Mouse (Mus musculus): ENCODE results near the gene 2310022B05Rik. TPM values are rescaled to one million over a fixed set of nuclear protein-coding genes. Genes with fewer than 3 reads are reported as not detected.

Gene 2310022B05Rik
- polyA plus RNA-seq, 1 experiment from 2014 or later, result 21.2 TPM

DNA sequence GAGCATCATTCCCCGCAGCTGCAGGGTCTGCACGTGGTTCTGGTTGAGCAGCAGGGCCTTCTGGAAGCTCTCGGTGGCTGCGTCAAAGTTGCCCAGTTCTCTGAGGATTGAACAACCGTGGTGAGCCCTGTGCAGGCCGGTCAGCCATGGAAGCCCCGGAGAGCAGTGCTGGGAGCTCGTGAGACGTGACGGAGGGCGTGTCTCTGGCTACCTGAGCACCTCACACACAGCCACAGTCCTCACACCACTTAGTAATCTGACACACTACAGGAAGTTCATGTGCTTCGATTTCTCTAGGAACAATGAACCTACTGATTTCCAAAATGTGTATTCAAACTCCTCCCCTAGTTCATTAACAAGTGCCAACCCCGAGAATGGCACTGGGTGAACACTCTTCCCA, 25.7 kb upstream of the 2310022B05Rik start:
- Histone ChIP-seq H3K4me2 (no peak overlapping the region), H3K27me3 (ENCODE audit: control insufficient read depth, insufficient read depth, low read length) (no peaks in the 10 kb centered on the region), H3K27ac (ENCODE audit: low read depth, low read length) (no peak overlapping the region), H3K4me1 (ENCODE audit: control insufficient read depth, insufficient read depth, low read length) (no peaks in the 10 kb centered on the region), H3K9ac (ENCODE audit: low read length) (no peak overlapping the region), H3K4me3 (ENCODE audit: low read depth, low read length) (no peak overlapping the region), H3K36me3 (ENCODE audit: control insufficient read depth, insufficient read depth, low read length) (peaks cover under 1% of the 10 kb centered on the region; the same call in 1 of the 2 replicates), H3K9me3 (ENCODE audit: control insufficient read depth, low read length) (no peaks in the 10 kb centered on the region)
- WGBS, result 87% methylated on average over 13 of the region's 13 CpGs
- no peak for ATAC-seq (ENCODE audit: low FRiP score)
- no peak for DNase-seq (ENCODE audit: low spot score, missing footprints)

DNA sequence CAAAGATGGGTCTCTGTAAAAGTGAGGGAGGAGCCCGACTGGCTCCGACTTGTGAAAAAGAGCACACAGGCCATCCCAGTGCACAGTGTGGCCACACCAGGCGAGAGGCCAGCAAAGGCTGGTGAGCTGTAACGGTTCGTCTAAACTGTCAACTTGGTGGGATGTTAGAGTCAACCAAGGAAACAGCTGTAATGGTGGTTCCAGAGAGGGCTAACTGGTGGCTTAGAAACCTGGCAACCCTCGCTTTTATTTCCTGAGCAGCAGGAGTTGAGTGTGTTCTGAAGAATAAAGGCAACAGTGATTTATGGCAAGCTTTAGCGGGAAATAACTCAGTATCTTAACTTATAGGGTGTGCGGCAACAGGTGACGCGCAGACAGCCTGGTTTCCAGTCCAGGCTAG, 19.0 kb upstream of the 2310022B05Rik start:
- H3K4me3 ChIP-seq (ENCODE audit: low read depth, low read length), result no peak overlapping the region
- no peak overlapping the region for H3K9ac ChIP-seq (ENCODE audit: low read length)
- H3K4me2 ChIP-seq, result no peak overlapping the region
- DNase-seq (ENCODE audit: low spot score, missing footprints), result no peak
- ATAC-seq (ENCODE audit: low FRiP score), result no peak
- H3K36me3 ChIP-seq (ENCODE audit: control insufficient read depth, insufficient read depth, low read length), result peaks cover 19% of the 10 kb centered on the region; the same call in 1 of the 2 replicates
- no peaks in the 10 kb centered on the region for H3K27me3 ChIP-seq (ENCODE audit: control insufficient read depth, insufficient read depth, low read length)
- WGBS, result 70% methylated on average over 10 of the region's 10 CpGs
- no peak overlapping the region for H3K27ac ChIP-seq (ENCODE audit: low read depth, low read length)
- peaks cover 2% of the 10 kb centered on the region; the same call in 1 of the 2 replicates for H3K4me1 ChIP-seq (ENCODE audit: control insufficient read depth, insufficient read depth, low read length)
- no peaks in the 10 kb centered on the region for H3K9me3 ChIP-seq (ENCODE audit: control insufficient read depth, low read length)

DNA sequence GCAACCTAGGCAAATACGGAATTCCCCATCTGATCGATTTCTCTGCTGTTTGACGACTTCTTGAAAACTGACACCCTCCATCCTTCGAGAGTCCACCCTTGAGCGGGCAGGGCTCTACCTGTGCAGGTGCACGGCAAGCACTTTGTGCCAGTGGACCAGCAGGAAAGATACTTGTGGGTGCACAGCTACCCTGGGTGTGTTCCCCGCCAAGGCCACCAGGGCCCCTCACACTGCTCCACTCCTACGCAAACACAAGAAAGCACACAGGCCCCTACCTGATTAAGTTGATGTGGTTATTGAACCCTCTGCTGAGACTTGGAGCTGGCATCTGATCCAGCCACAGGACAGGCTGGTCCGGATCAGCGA, 18.6 kb upstream of the 2310022B05Rik start:
- Histone ChIP-seq H3K9me3 (ENCODE audit: control insufficient read depth, low read length) (no peaks in the 10 kb centered on the region), H3K4me1 (ENCODE audit: control insufficient read depth, insufficient read depth, low read length) (peaks cover 2% of the 10 kb centered on the region; the same call in 1 of the 2 replicates), H3K4me2 (no peak overlapping the region), H3K4me3 (ENCODE audit: low read depth, low read length) (no peak overlapping the region), H3K9ac (ENCODE audit: low read length) (no peak overlapping the region), H3K27me3 (ENCODE audit: control insufficient read depth, insufficient read depth, low read length) (no peaks in the 10 kb centered on the region), H3K27ac (ENCODE audit: low read depth, low read length) (no peak overlapping the region), H3K36me3 (ENCODE audit: control insufficient read depth, insufficient read depth, low read length) (peaks cover 19% of the 10 kb centered on the region; the same call in 1 of the 2 replicates)
- WGBS, result 48% methylated on average over 10 of the region's 10 CpGs
- DNase-seq (ENCODE audit: low spot score, missing footprints), result no peak
- ATAC-seq (ENCODE audit: low FRiP score), result no peak

- H3K4me3 ChIP-seq (ENCODE audit: low read depth, low read length), result no peak overlapping the region
- H3K4me1 ChIP-seq (ENCODE audit: control insufficient read depth, insufficient read depth, low read length), result peaks cover 2% of the 10 kb centered on the region; the same call in 1 of the 2 replicates
- no peak overlapping the region for H3K4me2 ChIP-seq
- DNase-seq (ENCODE audit: low spot score, missing footprints) (no peak), ATAC-seq (ENCODE audit: low FRiP score) (no peak)
- peaks cover 19% of the 10 kb centered on the region; the same call in 1 of the 2 replicates for H3K36me3 ChIP-seq (ENCODE audit: control insufficient read depth, insufficient read depth, low read length)
- 57% methylated on average over 10 of the region's 10 CpGs for WGBS
- no peaks in the 10 kb centered on the region for H3K27me3 ChIP-seq (ENCODE audit: control insufficient read depth, insufficient read depth, low read length)
- no peaks in the 10 kb centered on the region for H3K9me3 ChIP-seq (ENCODE audit: control insufficient read depth, low read length)
- H3K9ac ChIP-seq (ENCODE audit: low read length), result no peak overlapping the region
- no peak overlapping the region for H3K27ac ChIP-seq (ENCODE audit: low read depth, low read length)
These were observed 18.1 kb upstream of the 2310022B05Rik start for GRCm38 (mm10) chr8:124681077-124681791.

- Histone ChIP-seq H3K4me1 (ENCODE audit: control insufficient read depth, insufficient read depth, low read length) (peaks cover 2% of the 10 kb centered on the region; the same call in 1 of the 2 replicates), H3K9ac (ENCODE audit: low read length) (no peak overlapping the region), H3K9me3 (ENCODE audit: control insufficient read depth, low read length) (no peaks in the 10 kb centered on the region), H3K36me3 (ENCODE audit: control insufficient read depth, insufficient read depth, low read length) (peaks cover 19% of the 10 kb centered on the region), H3K27ac (ENCODE audit: low read depth, low read length) (no peak overlapping the region), H3K27me3 (ENCODE audit: control insufficient read depth, insufficient read depth, low read length) (no peaks in the 10 kb centered on the region), H3K4me3 (ENCODE audit: low read depth, low read length) (no peak overlapping the region), H3K4me2 (no peak overlapping the region)
- DNase-seq (ENCODE audit: low spot score, missing footprints), result no peak
- WGBS, result 93% methylated on average over 13 of the region's 13 CpGs
- ATAC-seq (ENCODE audit: low FRiP score), result no peak
These were observed 15.1 kb upstream of the 2310022B05Rik start for GRCm38 (mm10) chr8:124678246-124678645.

DNA sequence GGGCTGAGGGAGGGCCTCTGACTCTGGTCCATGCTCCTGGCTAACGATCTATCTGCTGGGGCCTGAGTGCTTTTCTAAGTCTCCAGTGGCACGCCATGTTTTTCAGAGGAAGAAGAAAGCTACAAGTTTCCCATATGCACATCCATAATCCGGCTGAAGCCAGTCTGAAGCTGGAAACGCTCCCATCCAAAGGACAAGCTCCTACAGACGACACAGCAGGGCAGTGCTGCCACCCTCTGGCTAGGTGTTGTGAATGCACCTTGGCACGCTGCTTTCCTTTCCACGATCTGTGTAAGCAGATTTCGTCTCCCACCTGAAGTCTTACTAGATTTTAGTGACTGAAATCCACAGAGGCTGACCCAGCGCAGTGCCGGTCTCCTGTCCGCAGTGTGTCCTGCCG, 14.3 kb upstream of the 2310022B05Rik start:
- Histone ChIP-seq H3K4me1 (ENCODE audit: control insufficient read depth, insufficient read depth, low read length) (peaks cover 2% of the 10 kb centered on the region; the same call in 1 of the 2 replicates), H3K9ac (ENCODE audit: low read length) (no peak overlapping the region), H3K27ac (ENCODE audit: low read depth, low read length) (no peak overlapping the region), H3K9me3 (ENCODE audit: control insufficient read depth, low read length) (no peaks in the 10 kb centered on the region), H3K27me3 (ENCODE audit: control insufficient read depth, insufficient read depth, low read length) (no peaks in the 10 kb centered on the region), H3K4me2 (no peak overlapping the region), H3K4me3 (ENCODE audit: low read depth, low read length) (no peak overlapping the region), H3K36me3 (ENCODE audit: control insufficient read depth, insufficient read depth, low read length) (peaks cover 14% of the 10 kb centered on the region)
- DNase-seq (ENCODE audit: low spot score, missing footprints), result peak; percentile 93
- WGBS, result 56% methylated on average over 12 of the region's 12 CpGs
- 0 out of 2 replicates have a peak, but pooled peaks have one; percentile 30 for ATAC-seq (ENCODE audit: low FRiP score)

GRCm38 (mm10) chr8:124677078-124677477, 13.9 kb upstream of the 2310022B05Rik start:
- 81% methylated on average over 7 of the region's 7 CpGs for WGBS
- Histone ChIP-seq H3K36me3 (ENCODE audit: control insufficient read depth, insufficient read depth, low read length) (peaks cover 14% of the 10 kb centered on the region), H3K27me3 (ENCODE audit: control insufficient read depth, insufficient read depth, low read length) (no peaks in the 10 kb centered on the region), H3K9ac (ENCODE audit: low read length) (no peak overlapping the region), H3K27ac (ENCODE audit: low read depth, low read length) (no peak overlapping the region), H3K4me3 (ENCODE audit: low read depth, low read length) (no peak overlapping the region), H3K4me1 (ENCODE audit: control insufficient read depth, insufficient read depth, low read length) (peaks cover 2% of the 10 kb centered on the region; the same call in 1 of the 2 replicates), H3K4me2 (no peak overlapping the region), H3K9me3 (ENCODE audit: control insufficient read depth, low read length) (no peaks in the 10 kb centered on the region)
- no peak for DNase-seq (ENCODE audit: low spot score, missing footprints)
- ATAC-seq (ENCODE audit: low FRiP score), result no peak

DNA sequence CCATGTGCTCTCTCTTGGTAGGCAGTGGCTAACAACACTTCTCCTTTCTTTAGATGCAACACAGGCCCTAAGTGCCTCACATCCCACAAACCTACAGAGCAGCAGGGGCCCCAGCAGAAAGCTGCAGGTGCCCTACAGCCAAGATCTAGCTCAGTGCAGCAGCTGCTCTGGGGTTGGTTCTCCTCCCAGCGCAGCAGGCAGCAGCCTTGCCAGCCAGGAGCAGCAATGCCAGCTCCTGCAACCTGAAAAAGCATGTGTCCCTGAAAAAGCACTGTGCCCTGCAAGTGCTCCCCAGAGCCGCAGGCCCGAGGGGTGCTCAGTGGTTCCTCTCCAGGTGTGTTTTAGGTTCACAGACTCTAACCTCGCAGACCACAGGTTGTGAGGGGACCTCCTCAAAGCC, 13.5 kb upstream of the 2310022B05Rik start:
- H3K4me2 ChIP-seq, result no peak overlapping the region
- 96% methylated on average over 4 of the region's 4 CpGs for WGBS
- no peak for ATAC-seq (ENCODE audit: low FRiP score)
- no peak overlapping the region for H3K4me3 ChIP-seq (ENCODE audit: low read depth, low read length)
- H3K27ac ChIP-seq (ENCODE audit: low read depth, low read length), result no peak overlapping the region
- H3K9ac ChIP-seq (ENCODE audit: low read length), result no peak overlapping the region
- H3K4me1 ChIP-seq (ENCODE audit: control insufficient read depth, insufficient read depth, low read length), result peaks cover under 1% of the 10 kb centered on the region; the same call in 1 of the 2 replicates
- no peaks in the 10 kb centered on the region for H3K27me3 ChIP-seq (ENCODE audit: control insufficient read depth, insufficient read depth, low read length)
- H3K36me3 ChIP-seq (ENCODE audit: control insufficient read depth, insufficient read depth, low read length), result peaks cover 11% of the 10 kb centered on the region
- H3K9me3 ChIP-seq (ENCODE audit: control insufficient read depth, low read length), result no peaks in the 10 kb centered on the region
- no peak for DNase-seq (ENCODE audit: low spot score, missing footprints)

GRCm38 (mm10) chr8:124672345-124672744, 9.2 kb upstream of the 2310022B05Rik start:
- Histone ChIP-seq H3K27me3 (ENCODE audit: control insufficient read depth, insufficient read depth, low read length) (no peaks in the 10 kb centered on the region), H3K4me1 (ENCODE audit: control insufficient read depth, insufficient read depth, low read length) (no peaks in the 10 kb centered on the region), H3K4me3 (ENCODE audit: low read depth, low read length) (no peak overlapping the region), H3K4me2 (no peak overlapping the region), H3K36me3 (ENCODE audit: control insufficient read depth, insufficient read depth, low read length) (peaks cover 6% of the 10 kb centered on the region; the same call in 1 of the 2 replicates), H3K27ac (ENCODE audit: low read depth, low read length) (no peak overlapping the region), H3K9ac (ENCODE audit: low read length) (no peak overlapping the region), H3K9me3 (ENCODE audit: control insufficient read depth, low read length) (no peaks in the 10 kb centered on the region)
- 94% methylated on average over 2 of the region's 2 CpGs for WGBS
- no peak for ATAC-seq (ENCODE audit: low FRiP score)
- no peak for DNase-seq (ENCODE audit: low spot score, missing footprints)

All from midbrain, embryonic 11.5 days (tissue).